Mouse (Mus musculus) neural tube, embryonic 11.5 days (tissue): ENCODE measurements around the gene Gmnn. TPM values are rescaled to one million over a fixed set of nuclear protein-coding genes. Genes with fewer than 3 reads are reported as not detected.

Experiments
- ATAC-seq: fragments of 200-750 bp; cut with Nextera tagmentation; 2 replicates; pipeline ENCODE4 v1.8.0; 2017; ENCODE audit warnings: moderate number of reproducible peaks, mild to moderate bottlenecking, moderate TSS enrichment, moderate library complexity; ENCODE audit not compliant: insufficient read depth, low FRiP score, low TSS enrichment
- DNase-seq: peaks from one replicate; pipeline ENCODE4 v3.0.0-alpha.2; 2015; ENCODE audit warnings: low spot score
- H3K27ac ChIP-seq: fragments of 300-500 bp; sonication (generic); 2 replicates; pipeline ENCODE4 v1.5.1; 2014; ENCODE audit warnings: low read depth, mild to moderate bottlenecking, low read length
- H3K27me3 ChIP-seq: fragments of 300-500 bp; sonication (generic); 2 replicates; pipeline ENCODE4 v1.6.1; 2014; ENCODE audit warnings: mild to moderate bottlenecking, low read length, mixed read lengths; ENCODE audit not compliant: control insufficient read depth, insufficient read depth
- H3K36me3 ChIP-seq: fragments of 300-500 bp; sonication (generic); 2 replicates; pipeline ENCODE4 v1.6.1; 2014; ENCODE audit warnings: mild to moderate bottlenecking, low read length, moderate library complexity, mixed read lengths; ENCODE audit not compliant: control insufficient read depth, insufficient read depth
- H3K4me1 ChIP-seq: fragments of 300-500 bp; sonication (generic); 2 replicates; pipeline ENCODE4 v1.6.1; 2014; ENCODE audit warnings: low read length, mixed read lengths; ENCODE audit not compliant: control insufficient read depth, insufficient read depth
- H3K4me2 ChIP-seq: fragments of 300-500 bp; sonication (generic); 2 replicates; pipeline ENCODE4 v1.6.1; 2014; ENCODE audit warnings: low read depth, mild to moderate bottlenecking, moderate library complexity
- H3K4me3 ChIP-seq: fragments of 300-500 bp; sonication (generic); 2 replicates; pipeline ENCODE4 v1.5.1; 2014; ENCODE audit warnings: low read depth, low read length
- H3K9ac ChIP-seq: fragments of 300-500 bp; sonication (generic); 2 replicates; pipeline ENCODE4 v1.6.1; 2014; ENCODE audit warnings: mild to moderate bottlenecking, low read length
- H3K9me3 ChIP-seq: fragments of 300-500 bp; sonication (generic); 2 replicates; pipeline ENCODE4 v1.6.1; 2016; ENCODE audit warnings: low read length; ENCODE audit not compliant: control insufficient read depth
- WGBS: fragments of 180-500 bp; shearing (Covaris S2); extraction: QIAGEN DNeasy Blood & Tissue Kit; methylation state at CpG from one replicate; pipeline ENCODE4 v1.1.7; 2014; 5-methylcytosine and 5-hydroxymethylcytosine counted together
- polyA plus RNA-seq: library from polyadenylated mRNA; unstranded; fragments of >200 nt; fragmentation: Nextera tagmentation; extraction: Ambion mirVana; gene quantifications from 2 replicates; pipeline ENCODE4 v1.2.1, GENCODE M21; 2014

The Gmnn gene
- polyA plus RNA-seq, 1 experiment from 2014 or later: 110 TPM

- Histone ChIP-seq H3K9ac (no peak overlapping the region), H3K4me3 (no peak overlapping the region), H3K4me1 (peaks cover 3% of the 10 kb centered on the region; the same call in 1 of the 2 replicates), H3K36me3 (peaks cover 5% of the 10 kb centered on the region), H3K4me2 (no peak overlapping the region), H3K27ac (no peak overlapping the region), H3K9me3 (no peaks in the 10 kb centered on the region), H3K27me3 (no peaks in the 10 kb centered on the region)
- WGBS: 95% methylated on average over 3 of the region's 3 CpGs
- DNase-seq (no peak), ATAC-seq (no peak)
Measured at GRCm38 (mm10) chr13:24756756-24757155, 5.0 kb downstream of the Gmnn start.

- no peak for ATAC-seq
- no peaks in the 10 kb centered on the region for H3K9me3 ChIP-seq
- no peaks in the 10 kb centered on the region for H3K27me3 ChIP-seq
- no peak overlapping the region for H3K4me3 ChIP-seq
- no peak overlapping the region for H3K27ac ChIP-seq
- WGBS: 94% methylated on average over 8 of the region's 8 CpGs
- no peak for DNase-seq
- H3K4me2 ChIP-seq: no peak overlapping the region
- peaks cover 4% of the 10 kb centered on the region for H3K36me3 ChIP-seq
- no peak overlapping the region for H3K9ac ChIP-seq
- H3K4me1 ChIP-seq: no peaks in the 10 kb centered on the region
Measured at GRCm38 (mm10) chr13:24751396-24751795, 10.3 kb downstream of the Gmnn start.

GRCm38 (mm10) chr13:24750807-24751206, 10.9 kb downstream of the Gmnn start:
- H3K36me3 ChIP-seq: peaks cover 4% of the 10 kb centered on the region
- ATAC-seq: no peak
- no peaks in the 10 kb centered on the region for H3K27me3 ChIP-seq
- no peak overlapping the region for H3K4me2 ChIP-seq
- WGBS: 95% methylated on average over 8 of the region's 8 CpGs
- no peaks in the 10 kb centered on the region for H3K4me1 ChIP-seq
- no peak overlapping the region for H3K27ac ChIP-seq
- no peak overlapping the region for H3K9ac ChIP-seq
- no peak overlapping the region for H3K4me3 ChIP-seq
- no peaks in the 10 kb centered on the region for H3K9me3 ChIP-seq
- DNase-seq: no peak

- Histone ChIP-seq H3K4me1 (no peaks in the 10 kb centered on the region), H3K9me3 (no peaks in the 10 kb centered on the region), H3K4me2 (no peak overlapping the region), H3K4me3 (no peak overlapping the region), H3K27me3 (no peaks in the 10 kb centered on the region), H3K27ac (no peak overlapping the region), H3K36me3 (peaks cover 4% of the 10 kb centered on the region), H3K9ac (no peak overlapping the region)
- ATAC-seq (no peak), DNase-seq (no peak)
- WGBS: 90% methylated on average over 3 of the region's 3 CpGs
Measured at GRCm38 (mm10) chr13:24747823-24748222, 13.9 kb downstream of the Gmnn start.

- no peaks in the 10 kb centered on the region for H3K36me3 ChIP-seq
- WGBS: 78% methylated on average over 10 of the region's 10 CpGs
- no peaks in the 10 kb centered on the region for H3K4me1 ChIP-seq
- no peak within 1 kb of the TSS for H3K4me3 ChIP-seq
- no peak within 1 kb of the TSS for H3K9ac ChIP-seq
- ATAC-seq: no peak
- DNase-seq: no peak
- no peak within 1 kb of the TSS for H3K4me2 ChIP-seq
- no peak within 1 kb of the TSS for H3K27ac ChIP-seq
- H3K9me3 ChIP-seq: no peaks in the 10 kb centered on the region
- no peaks in the 10 kb centered on the region for H3K27me3 ChIP-seq
Measured at GRCm38 (mm10) chr13:24741028-24741427, 20.7 kb downstream of the Gmnn start, which contains the start of gene Armh2. TSS of gene Armh2 (plus strand) at chr13:24741232.

GRCm38 (mm10) chr13:24735608-24736131, 26.1 kb downstream of the Gmnn start:
- 92% methylated on average over 6 of the region's 6 CpGs for WGBS
- no peak for ATAC-seq

GRCm38 (mm10) chr13:24734502-24734901, 27.2 kb downstream of the Gmnn start:
- no peak for ATAC-seq
- no peak for DNase-seq
- H3K4me3 ChIP-seq: no peak overlapping the region
- H3K36me3 ChIP-seq: no peaks in the 10 kb centered on the region
- H3K9ac ChIP-seq: no peak overlapping the region
- no peaks in the 10 kb centered on the region for H3K4me1 ChIP-seq
- 86% methylated on average over 5 of the region's 5 CpGs for WGBS
- H3K4me2 ChIP-seq: no peak overlapping the region
- no peaks in the 10 kb centered on the region for H3K9me3 ChIP-seq
- H3K27ac ChIP-seq: no peak overlapping the region
- H3K27me3 ChIP-seq: no peaks in the 10 kb centered on the region

More at GRCm38 (mm10) chr13:24735608-24736131, 26.1 kb downstream of the Gmnn start:
- Histone ChIP-seq H3K9me3 (no peaks in the 10 kb centered on the region), H3K27me3 (no peaks in the 10 kb centered on the region), H3K27ac (no peak overlapping the region), H3K36me3 (no peaks in the 10 kb centered on the region), H3K4me1 (no peaks in the 10 kb centered on the region), H3K4me2 (no peak overlapping the region), H3K4me3 (no peak overlapping the region), H3K9ac (no peak overlapping the region)
- DNase-seq: no peak

- Histone ChIP-seq H3K4me1 (no peaks in the 10 kb centered on the region), H3K9me3 (no peaks in the 10 kb centered on the region), H3K27me3 (no peaks in the 10 kb centered on the region), H3K4me3 (no peak overlapping the region), H3K9ac (no peak overlapping the region), H3K4me2 (no peak overlapping the region), H3K27ac (no peak overlapping the region), H3K36me3 (no peaks in the 10 kb centered on the region)
- no peak for DNase-seq
- no peak for ATAC-seq
- WGBS: 91% methylated on average over 5 of the region's 5 CpGs
Measured at GRCm38 (mm10) chr13:24729128-24729527, 32.6 kb downstream of the Gmnn start.

GRCm38 (mm10) chr13:24724395-24724759, 37.3 kb downstream of the Gmnn start:
- Histone ChIP-seq H3K4me3 (no peak overlapping the region), H3K9me3 (no peaks in the 10 kb centered on the region), H3K27me3 (no peaks in the 10 kb centered on the region), H3K4me1 (no peaks in the 10 kb centered on the region), H3K4me2 (no peak overlapping the region), H3K36me3 (no peaks in the 10 kb centered on the region), H3K9ac (no peak overlapping the region), H3K27ac (no peak overlapping the region)
- no peak for ATAC-seq
- no peak for DNase-seq
- WGBS: 47% methylated on average over 4 of the region's 4 CpGs
